Mouse (Mus musculus): ENCODE results near the gene Taf1b.

The Taf1b gene

DNA sequence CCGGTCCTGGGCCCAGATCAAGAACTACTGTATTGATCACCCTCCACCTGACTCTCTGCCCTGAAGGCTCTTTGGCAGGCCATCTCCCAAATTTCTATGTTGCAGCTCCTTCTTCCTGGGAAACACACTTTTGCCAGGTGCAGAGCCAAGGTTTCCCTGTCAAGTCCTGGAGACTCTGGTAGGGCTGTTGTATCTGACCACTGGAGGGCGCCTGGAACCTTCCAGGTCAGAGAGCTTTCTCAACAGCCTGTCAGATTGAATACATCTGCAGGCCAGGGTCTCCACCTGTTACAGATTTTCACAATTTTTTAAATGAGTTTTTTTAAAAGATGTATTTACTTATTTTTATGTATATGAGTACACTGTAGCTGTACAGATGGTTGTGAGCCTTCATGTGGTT, 105.1 kb downstream of the Taf1b start:
- in situ Hi-C loops (cut with MboI, MseI) = loop anchor here (5.0 kb wide), 1 partner anchor 99 kb away; no protein-coding TSS in a partner anchor

DNA sequence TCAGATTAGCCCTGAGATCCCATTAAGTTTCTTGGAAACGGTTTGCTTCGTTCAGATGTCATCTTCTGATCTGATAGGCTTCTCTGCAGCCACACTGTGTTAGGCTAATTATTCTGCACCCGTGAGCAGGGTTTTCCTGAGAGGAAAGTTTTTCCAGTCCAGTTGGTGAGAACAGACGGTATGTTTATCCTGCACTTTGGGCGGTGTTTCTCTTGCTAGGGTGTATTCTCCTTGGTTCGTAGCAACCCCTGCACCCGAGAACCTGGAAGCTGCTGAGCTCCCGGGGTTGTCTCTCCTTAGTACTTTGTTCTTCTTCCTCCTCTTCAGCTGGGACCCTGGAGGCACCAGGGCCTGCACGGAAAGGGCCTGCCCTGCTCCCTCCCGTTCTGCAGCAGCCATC, 108.0 kb downstream of the Taf1b start:
- in situ Hi-C loops (cut with MboI, MseI) = loop anchor here (5.0 kb wide), 1 partner anchor 129 kb away; no protein-coding TSS in a partner anchor

All from regulatory T cell (primary cell).